Mouse (Mus musculus) forebrain, postnatal 0 days (tissue): ENCODE results near the gene Vps26a. TPM values are rescaled to one million over a fixed set of nuclear protein-coding genes. Genes with fewer than 3 reads are reported as not detected.
A peak's percentile ranks its signal among the peaks of the same experiment; 100 is the strongest.
"Not testable (repeated sequence)": the region's sequence is repeated elsewhere in the genome, so short reads cannot be mapped to it uniquely, and the experiment has no call there.

ENCODE experiments used
- ATAC-seq: fragments of 200-750 bp; cut with Nextera tagmentation; 2 replicates; pipeline ENCODE4 v1.8.0; 2017; ENCODE audit warnings: mild to moderate bottlenecking, moderate library complexity
- DNase-seq: peaks from one replicate; pipeline ENCODE4 v3.0.0-alpha.2; 2015
- H3K27ac ChIP-seq: fragments of 300-500 bp; sonication (generic); 2 replicates; pipeline ENCODE4 v1.5.1; 2014; ENCODE audit warnings: low read depth, mild to moderate bottlenecking, antibody characterized with exemption, low read length, moderate library complexity, mixed read lengths
- H3K27me3 ChIP-seq: fragments of 300-500 bp; sonication (generic); 2 replicates; pipeline ENCODE4 v1.6.1; 2014; ENCODE audit warnings: mild to moderate bottlenecking, low read length, mixed read lengths; ENCODE audit not compliant: insufficient read depth
- H3K36me3 ChIP-seq: fragments of 300-500 bp; sonication (generic); 2 replicates; pipeline ENCODE4 v1.6.1; 2014; ENCODE audit warnings: mild to moderate bottlenecking, moderate library complexity; ENCODE audit not compliant: insufficient read depth
- H3K4me1 ChIP-seq: fragments of 300-500 bp; sonication (generic); 2 replicates; pipeline ENCODE4 v1.6.1; 2014; ENCODE audit warnings: antibody characterized with exemption; ENCODE audit not compliant: insufficient read depth
- H3K4me2 ChIP-seq: fragments of 300-500 bp; sonication (generic); 2 replicates; pipeline ENCODE4 v1.6.1; 2014; ENCODE audit warnings: low read depth, mild to moderate bottlenecking, moderate library complexity
- H3K4me3 ChIP-seq: fragments of 300-500 bp; sonication (generic); 2 replicates; pipeline ENCODE4 v1.5.1; 2014; ENCODE audit warnings: low read depth, low read length, mixed read lengths
- H3K9ac ChIP-seq: fragments of 300-500 bp; sonication (generic); 2 replicates; pipeline ENCODE4 v1.6.1; 2014; ENCODE audit warnings: mild to moderate bottlenecking
- H3K9me3 ChIP-seq: fragments of 300-500 bp; sonication (generic); 2 replicates; pipeline ENCODE4 v1.6.1; 2016; ENCODE audit warnings: low read length
- CTCF ChIP-seq: sonication (generic); IDR thresholded peaks from 2 replicates; pipeline ENCODE4 v1.5.1; 2016; ENCODE audit warnings: antibody characterized with exemption, control low read depth, low read depth
- WGBS: fragments of 180-500 bp; shearing (Covaris S2); extraction: QIAGEN DNeasy Blood & Tissue Kit; methylation state at CpG from one replicate; pipeline ENCODE4 v1.1.7; 2014; 5-methylcytosine and 5-hydroxymethylcytosine counted together
- polyA plus RNA-seq: library from polyadenylated mRNA; unstranded; fragments of >200 nt; fragmentation: Nextera tagmentation; extraction: Ambion mirVana; gene quantifications from 2 replicates; pipeline ENCODE4 v1.2.1, GENCODE M21; 2015
- total RNA-seq: library from RNA; depleted of rRNA; stranded (reverse); fragments of >200 nt; gene quantifications from 2 replicates; pipeline ENCODE4 v1.2.3, GENCODE M21; 2014

Gene Vps26a
- total and polyA plus RNA-seq, 2 experiments from 2014 or later: 45.7 to 52.1 TPM

DNA sequence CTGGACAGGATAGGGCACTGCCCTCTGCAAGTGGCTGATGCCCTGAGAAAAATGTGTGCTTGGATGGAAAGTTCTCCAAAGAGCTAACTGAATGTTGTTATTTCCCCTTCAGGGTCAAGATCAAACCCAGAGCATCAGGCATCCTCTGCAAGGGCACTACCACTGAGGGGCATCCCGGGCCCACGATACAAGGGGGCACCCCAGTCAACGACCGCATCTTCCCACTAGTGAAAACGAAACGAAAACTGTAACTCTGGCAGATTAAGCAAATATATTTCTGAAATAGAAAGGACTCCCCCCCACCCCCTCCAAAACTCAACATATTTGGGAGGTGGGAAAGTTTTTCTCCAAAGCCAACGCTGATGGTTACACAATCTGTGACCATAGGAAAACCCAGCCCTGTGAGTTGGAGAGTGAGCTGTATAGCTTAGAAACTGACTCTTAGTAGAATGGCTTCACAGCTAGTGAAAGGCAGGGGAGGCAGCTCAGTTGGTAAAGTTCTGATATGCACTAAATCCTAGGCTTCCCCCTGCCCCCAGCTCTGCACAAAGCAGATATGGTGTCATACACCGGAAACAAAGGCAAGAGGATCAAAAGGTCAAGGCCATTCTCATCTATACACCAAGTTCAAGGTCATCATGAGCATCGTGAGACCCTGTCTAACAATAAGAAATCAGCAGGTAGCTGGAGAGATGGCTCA is 14.5 kb upstream of the Vps26a start:
- 87% methylated on average over 9 of the region's 9 CpGs for WGBS
- Histone ChIP-seq H3K4me3 (no peak overlapping the region), H3K9ac (no peak overlapping the region), H3K27ac (no peak overlapping the region), H3K4me2 (no peak overlapping the region), H3K36me3 (no peaks in the 10 kb centered on the region), H3K27me3 (no peaks in the 10 kb centered on the region), H3K9me3 (no peaks in the 10 kb centered on the region), H3K4me1 (no peaks in the 10 kb centered on the region)
- DNase-seq (no peak), ATAC-seq (no peak)
- no peak for TF ChIP-seq CTCF

DNA sequence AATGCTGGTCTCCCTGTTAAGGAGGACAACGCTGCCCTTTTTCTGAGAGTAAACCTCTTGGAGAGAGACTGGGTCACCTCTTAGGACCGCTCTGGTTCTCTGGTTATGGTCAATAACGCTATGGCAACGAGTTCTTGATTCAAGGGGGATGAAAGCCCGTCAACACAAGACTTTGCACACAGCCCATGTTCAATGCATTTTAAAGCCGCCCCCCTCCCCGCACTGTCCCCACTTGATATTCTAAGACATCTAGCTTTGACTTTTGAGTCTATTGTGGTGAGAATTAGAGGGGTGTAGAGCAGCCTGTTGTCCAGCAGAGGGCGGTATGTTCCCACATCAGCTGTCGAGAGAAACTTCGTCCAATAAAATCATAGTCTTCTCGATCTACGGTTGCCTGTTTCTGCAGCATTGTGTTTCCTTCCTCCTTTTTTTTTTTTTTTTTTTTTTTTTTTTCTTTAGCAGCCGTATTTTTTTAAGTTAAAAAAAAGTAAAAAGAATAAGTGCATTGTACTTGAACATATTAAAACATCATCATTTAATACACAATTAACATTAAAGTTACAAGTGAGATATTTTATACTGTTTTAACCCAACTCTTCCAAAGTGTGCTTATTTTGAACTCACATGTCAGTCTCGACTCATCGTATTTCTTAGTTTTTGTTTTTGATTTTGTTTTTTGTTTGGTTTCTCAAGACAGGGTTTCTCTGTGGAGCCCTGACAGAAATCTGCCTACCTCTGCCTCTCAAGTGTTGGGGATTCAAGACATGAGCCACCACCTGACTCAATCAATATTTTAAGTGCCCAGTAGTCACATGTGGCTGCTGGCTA is 13.7 kb upstream of the Vps26a start:
- peak; percentile 84 for DNase-seq
- Histone ChIP-seq H3K9me3 (no peaks in the 10 kb centered on the region), H3K36me3 (no peaks in the 10 kb centered on the region), H3K4me3 (no peak overlapping the region), H3K27me3 (no peaks in the 10 kb centered on the region), H3K9ac (no peak overlapping the region), H3K4me2 (0 out of 2 replicates have a peak overlapping the region, but pooled peaks have one; percentile 10), H3K4me1 (no peaks in the 10 kb centered on the region), H3K27ac (no peak overlapping the region)
- ATAC-seq: peak; percentile 79
- WGBS: 24% methylated on average over 15 of the region's 15 CpGs
- TF ChIP-seq CTCF: peak; percentile 89

DNA sequence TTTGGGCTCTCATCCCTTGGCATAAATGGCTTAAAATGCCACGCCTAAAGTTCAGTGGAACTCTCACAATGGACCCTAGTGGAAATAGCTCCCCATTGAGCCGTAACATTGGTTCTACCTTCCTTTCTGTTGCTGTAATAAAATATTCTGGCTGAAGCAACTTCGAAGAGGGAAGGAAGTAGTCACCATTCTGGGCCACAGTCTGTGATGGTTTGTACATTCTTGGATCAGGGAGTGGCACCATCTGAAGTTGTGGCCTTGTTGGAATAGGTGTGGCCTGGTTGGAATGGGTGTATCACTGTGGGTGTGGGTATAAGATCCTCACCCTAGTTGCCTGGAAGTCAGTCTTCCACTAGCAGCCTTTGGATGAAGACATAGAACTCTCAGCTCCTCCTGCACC is 5.1 kb upstream of the Vps26a start:
- not testable (repeated sequence) for H3K4me1 ChIP-seq, H3K27ac ChIP-seq, DNase-seq, H3K9ac ChIP-seq, H3K9me3 ChIP-seq, H3K36me3 ChIP-seq, H3K4me2 ChIP-seq, H3K27me3 ChIP-seq, ATAC-seq, H3K4me3 ChIP-seq
- WGBS: 89% methylated on average over 3 of the region's 3 CpGs

DNA sequence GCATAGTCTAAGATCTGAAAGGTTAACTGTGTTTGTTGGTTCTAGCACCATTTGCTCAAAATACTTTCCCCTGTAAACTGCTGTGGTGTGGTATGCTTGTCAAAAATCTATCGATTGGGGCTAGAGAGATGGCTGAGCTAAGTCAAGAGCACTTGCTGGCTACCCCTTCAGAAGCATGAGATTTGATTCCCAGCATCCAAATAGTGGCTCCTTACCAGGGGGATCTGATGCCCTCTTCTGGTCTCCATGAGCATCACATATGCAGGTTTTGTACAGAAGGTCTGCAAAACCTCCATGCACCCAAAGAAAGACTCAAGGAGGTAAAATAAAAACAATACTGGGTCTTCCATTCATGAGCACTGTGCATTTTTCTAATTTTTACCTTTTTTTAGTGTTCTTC is 1.7 kb upstream of the Vps26a start:
- peak; percentile 40 for DNase-seq
- H3K9ac ChIP-seq: no peak overlapping the region
- 18% methylated on average over 1 of the region's 1 CpGs for WGBS
- ATAC-seq: no peak
- H3K27me3 ChIP-seq: no peaks in the 10 kb centered on the region
- H3K9me3 ChIP-seq: no peaks in the 10 kb centered on the region
- H3K36me3 ChIP-seq: no peaks in the 10 kb centered on the region
- no peak overlapping the region for H3K4me3 ChIP-seq
- TF ChIP-seq CTCF: peak; percentile 65
- no peak overlapping the region for H3K4me2 ChIP-seq
- no peak overlapping the region for H3K27ac ChIP-seq
- H3K4me1 ChIP-seq: peaks cover 3% of the 10 kb centered on the region; the same call in 1 of the 2 replicates

DNA sequence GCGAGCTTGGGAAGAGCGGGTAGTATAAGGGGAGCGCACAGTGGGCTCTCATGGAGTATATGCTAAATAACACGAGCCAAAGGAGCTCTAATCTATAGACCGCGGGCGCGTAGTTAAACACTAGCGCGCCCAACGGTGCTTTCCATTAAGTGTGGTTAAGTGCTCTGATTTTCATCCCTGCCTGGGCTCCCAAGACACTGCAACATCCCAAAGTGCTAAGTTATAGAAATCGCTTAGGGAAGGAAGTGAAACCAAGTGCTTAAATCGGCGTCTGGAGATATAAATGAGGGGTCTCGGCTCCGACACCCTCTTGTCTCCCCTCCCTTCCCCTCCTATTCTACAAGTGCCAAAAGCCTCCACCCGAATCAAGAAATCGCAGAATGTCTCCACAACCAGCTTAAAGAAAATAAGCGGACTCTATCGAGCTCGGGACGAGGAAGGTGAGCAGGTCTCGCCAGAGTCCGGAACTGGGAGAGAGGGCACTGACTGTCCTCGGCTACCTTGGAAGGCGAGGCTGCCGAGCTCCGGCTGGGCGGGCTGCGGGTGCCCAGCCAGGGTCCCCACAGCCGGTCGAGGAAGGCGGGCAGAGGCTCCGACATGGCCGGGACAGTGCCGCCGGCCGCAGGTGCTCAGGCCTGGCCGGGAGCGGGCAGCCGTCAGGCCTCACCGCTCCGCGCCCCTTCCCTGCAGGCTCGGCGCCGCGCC is 575 bp downstream of the Vps26a start:
- H3K27ac ChIP-seq: peak overlapping the region; percentile 82
- peak overlapping the region; percentile 78 for H3K9ac ChIP-seq
- under 1% methylated on average over 42 of the region's 48 CpGs for WGBS
- ATAC-seq (peak; percentile 61; the same call in 1 of the 2 replicates), DNase-seq (peak; percentile 46)
- no peaks in the 10 kb centered on the region for H3K36me3 ChIP-seq
- TF ChIP-seq CTCF: no peak
- peak overlapping the region; percentile 96 for H3K4me3 ChIP-seq
- H3K27me3 ChIP-seq: no peaks in the 10 kb centered on the region
- H3K9me3 ChIP-seq: no peaks in the 10 kb centered on the region
- peak overlapping the region; percentile 74 for H3K4me2 ChIP-seq
- peaks cover 3% of the 10 kb centered on the region; the same call in 1 of the 2 replicates for H3K4me1 ChIP-seq

DNA sequence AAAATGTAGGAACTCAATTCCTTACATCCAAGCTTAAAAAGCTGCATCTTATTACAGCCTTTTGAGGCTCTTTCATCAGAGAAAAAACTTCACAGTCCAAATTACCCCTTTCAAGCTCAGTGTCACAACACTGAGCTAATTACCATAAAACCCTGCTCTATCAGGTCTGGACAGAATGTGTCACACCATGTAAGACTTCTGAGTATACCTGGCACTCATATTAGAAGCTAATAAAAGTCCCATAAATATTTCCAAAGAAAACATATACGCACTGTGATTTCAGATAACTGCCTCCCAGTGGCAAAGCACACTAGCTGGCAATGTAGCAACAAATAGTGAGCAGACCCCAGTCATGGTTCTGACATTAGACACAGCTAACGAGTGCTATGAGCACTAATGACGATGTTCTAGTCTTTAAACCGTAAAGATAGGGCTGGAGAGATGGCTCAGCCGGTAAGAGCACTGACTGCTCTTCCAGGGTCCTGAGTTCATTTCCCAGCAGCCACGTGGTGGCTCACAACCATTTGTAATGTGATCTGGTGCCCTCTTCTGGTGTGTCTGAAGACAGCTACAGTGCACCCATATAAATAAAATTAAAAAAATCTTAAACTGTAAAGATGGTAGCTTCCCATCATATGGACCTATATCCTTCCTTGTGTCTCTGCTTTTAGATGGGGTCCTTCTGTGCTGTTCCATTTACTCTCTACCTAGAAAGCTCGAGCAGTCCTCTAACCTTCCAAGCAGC is 5.3 kb downstream of the Vps26a start:
- WGBS: 45% methylated on average over 7 of the region's 7 CpGs
- H3K9ac ChIP-seq: no peak overlapping the region
- ATAC-seq (no peak), DNase-seq (no peak)
- no peaks in the 10 kb centered on the region for H3K9me3 ChIP-seq
- no peaks in the 10 kb centered on the region for H3K27me3 ChIP-seq
- H3K27ac ChIP-seq: no peak overlapping the region
- peaks cover 6% of the 10 kb centered on the region; the same call in 1 of the 2 replicates for H3K36me3 ChIP-seq
- no peak for TF ChIP-seq CTCF
- H3K4me1 ChIP-seq: peaks cover 3% of the 10 kb centered on the region; the same call in 1 of the 2 replicates
- no peak overlapping the region for H3K4me3 ChIP-seq
- no peak overlapping the region for H3K4me2 ChIP-seq
